Mouse (Mus musculus) neural tube, embryonic 11.5 days (tissue): Measurements from ENCODE around the gene Acadsb. TPM values are rescaled to one million over a fixed set of nuclear protein-coding genes. Genes with fewer than 3 reads are reported as not detected.
"Not testable (repeated sequence)": the region's sequence is repeated elsewhere in the genome, so short reads cannot be mapped to it uniquely, and the experiment has no call there.

Experiments used
- ATAC-seq: fragments of 200-750 bp; cut with Nextera tagmentation; 2 replicates; pipeline ENCODE4 v1.8.0; 2017; ENCODE audit warnings: moderate number of reproducible peaks, mild to moderate bottlenecking, moderate TSS enrichment, moderate library complexity; ENCODE audit not compliant: insufficient read depth, low FRiP score, low TSS enrichment
- DNase-seq: peaks from one replicate; pipeline ENCODE4 v3.0.0-alpha.2; 2015; ENCODE audit warnings: low spot score
- H3K27ac ChIP-seq: fragments of 300-500 bp; sonication (generic); 2 replicates; pipeline ENCODE4 v1.5.1; 2014; ENCODE audit warnings: low read depth, mild to moderate bottlenecking, low read length
- H3K27me3 ChIP-seq: fragments of 300-500 bp; sonication (generic); 2 replicates; pipeline ENCODE4 v1.6.1; 2014; ENCODE audit warnings: mild to moderate bottlenecking, low read length, mixed read lengths; ENCODE audit not compliant: control insufficient read depth, insufficient read depth
- H3K36me3 ChIP-seq: fragments of 300-500 bp; sonication (generic); 2 replicates; pipeline ENCODE4 v1.6.1; 2014; ENCODE audit warnings: mild to moderate bottlenecking, low read length, moderate library complexity, mixed read lengths; ENCODE audit not compliant: control insufficient read depth, insufficient read depth
- H3K4me1 ChIP-seq: fragments of 300-500 bp; sonication (generic); 2 replicates; pipeline ENCODE4 v1.6.1; 2014; ENCODE audit warnings: low read length, mixed read lengths; ENCODE audit not compliant: control insufficient read depth, insufficient read depth
- H3K4me2 ChIP-seq: fragments of 300-500 bp; sonication (generic); 2 replicates; pipeline ENCODE4 v1.6.1; 2014; ENCODE audit warnings: low read depth, mild to moderate bottlenecking, moderate library complexity
- H3K4me3 ChIP-seq: fragments of 300-500 bp; sonication (generic); 2 replicates; pipeline ENCODE4 v1.5.1; 2014; ENCODE audit warnings: low read depth, low read length
- H3K9ac ChIP-seq: fragments of 300-500 bp; sonication (generic); 2 replicates; pipeline ENCODE4 v1.6.1; 2014; ENCODE audit warnings: mild to moderate bottlenecking, low read length
- H3K9me3 ChIP-seq: fragments of 300-500 bp; sonication (generic); 2 replicates; pipeline ENCODE4 v1.6.1; 2016; ENCODE audit warnings: low read length; ENCODE audit not compliant: control insufficient read depth
- WGBS: fragments of 180-500 bp; shearing (Covaris S2); extraction: QIAGEN DNeasy Blood & Tissue Kit; methylation state at CpG from one replicate; pipeline ENCODE4 v1.1.7; 2014; 5-methylcytosine and 5-hydroxymethylcytosine counted together
- polyA plus RNA-seq: library from polyadenylated mRNA; unstranded; fragments of >200 nt; fragmentation: Nextera tagmentation; extraction: Ambion mirVana; gene quantifications from 2 replicates; pipeline ENCODE4 v1.2.1, GENCODE M21; 2014

Gene Acadsb
- polyA plus RNA-seq, 1 experiment from 2014 or later = 83.0 TPM

DNA sequence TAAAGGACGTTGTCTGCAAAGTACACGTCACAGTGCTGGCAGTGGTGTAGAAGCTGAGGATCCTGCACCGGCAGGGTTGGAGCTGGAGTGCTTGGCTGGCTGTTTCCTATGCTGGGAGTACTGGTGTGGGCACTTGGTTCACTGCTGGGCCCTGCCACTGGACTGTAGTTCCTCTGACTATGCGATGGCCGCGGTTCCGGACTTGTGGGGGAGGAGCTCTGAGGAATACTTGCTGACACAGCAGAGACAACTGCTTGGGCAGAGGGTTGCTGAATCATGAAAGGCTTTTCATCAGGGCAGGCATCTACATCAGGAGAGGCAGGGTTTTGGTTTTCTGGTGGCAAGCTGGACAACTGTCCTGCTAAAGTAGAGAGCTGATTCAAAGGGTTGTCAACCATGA is 18.6 kb upstream of the Acadsb start:
- not testable (repeated sequence) for ATAC-seq, DNase-seq, H3K9ac ChIP-seq, H3K9me3 ChIP-seq, H3K27me3 ChIP-seq, H3K4me3 ChIP-seq, H3K4me1 ChIP-seq, H3K27ac ChIP-seq, H3K36me3 ChIP-seq, H3K4me2 ChIP-seq
- 87% methylated on average over 6 of the region's 7 CpGs for WGBS

DNA sequence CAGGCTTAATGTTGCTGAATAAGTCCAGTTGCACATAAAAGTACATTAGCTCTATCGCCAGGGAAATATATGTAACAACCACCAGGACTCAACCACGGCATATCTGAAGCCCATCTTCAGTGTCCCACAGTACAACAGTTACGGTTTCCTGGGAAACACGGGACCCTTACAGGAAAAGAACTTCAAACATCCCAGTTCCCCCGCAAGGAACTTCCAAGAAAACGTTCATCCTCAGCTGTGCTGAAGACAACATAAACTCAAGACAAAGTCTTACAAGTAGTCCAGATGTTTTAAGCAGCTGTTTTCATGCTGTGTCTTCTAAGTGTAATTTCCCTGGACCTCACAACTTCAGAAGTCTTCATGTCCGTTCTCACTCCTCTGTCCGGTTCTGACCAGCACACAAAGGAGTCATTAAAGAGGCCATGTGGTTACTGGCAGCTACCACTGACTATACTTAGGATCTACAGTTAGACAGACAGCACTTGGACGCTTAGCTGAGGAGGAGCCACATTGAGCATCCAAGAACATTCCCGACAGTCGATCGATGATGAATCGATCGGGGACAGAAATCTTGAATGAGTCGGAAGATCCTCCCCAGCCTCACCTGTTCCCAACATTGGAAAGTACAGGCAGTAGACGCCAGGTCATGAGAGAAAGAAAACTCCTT is 947 bp upstream of the Acadsb start:
- H3K4me3 ChIP-seq = peak overlapping the region; percentile 80
- H3K4me1 ChIP-seq = peaks cover 15% of the 10 kb centered on the region; the same call in 1 of the 2 replicates
- no peaks in the 10 kb centered on the region for H3K9me3 ChIP-seq
- ATAC-seq = peak; percentile 29; the same call in 1 of the 2 replicates
- peak; percentile 37 for DNase-seq
- H3K36me3 ChIP-seq = no peaks in the 10 kb centered on the region
- peak overlapping the region; percentile 85 for H3K9ac ChIP-seq
- peak overlapping the region; percentile 24; the same call in 1 of the 2 replicates for H3K27ac ChIP-seq
- peak overlapping the region; percentile 70 for H3K4me2 ChIP-seq
- 5% methylated on average over 16 of the region's 16 CpGs for WGBS
- H3K27me3 ChIP-seq = no peaks in the 10 kb centered on the region

DNA sequence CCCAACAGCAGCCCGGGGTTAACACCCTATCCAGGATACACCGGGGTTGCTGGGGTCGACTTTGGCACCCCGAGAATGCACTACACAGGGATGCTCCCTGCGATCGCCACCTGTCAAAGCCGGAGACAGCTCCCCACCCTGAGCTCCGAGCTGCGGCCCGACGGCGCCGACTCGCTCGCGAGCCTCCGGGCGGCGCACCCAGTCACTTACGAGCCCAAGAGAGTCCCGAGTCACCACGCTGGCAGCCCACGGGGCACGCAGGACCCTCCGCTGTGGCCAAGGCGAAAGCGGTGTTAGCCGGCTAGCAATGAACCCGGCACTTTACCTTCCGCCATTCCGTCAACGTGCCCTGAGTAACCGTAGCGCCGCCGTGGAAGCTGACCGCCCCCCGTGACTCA is 414 bp upstream of the Acadsb start:
- under 1% methylated on average over 38 of the region's 38 CpGs for WGBS
- DNase-seq (no peak), ATAC-seq (peak; percentile 58)
- H3K4me1 ChIP-seq = peaks cover 15% of the 10 kb centered on the region; the same call in 1 of the 2 replicates
- H3K4me3 ChIP-seq = peak overlapping the region; percentile 80
- H3K27ac ChIP-seq = peak overlapping the region; percentile 24; the same call in 1 of the 2 replicates
- H3K4me2 ChIP-seq = peak overlapping the region; percentile 70
- no peaks in the 10 kb centered on the region for H3K27me3 ChIP-seq
- H3K9me3 ChIP-seq = no peaks in the 10 kb centered on the region
- H3K9ac ChIP-seq = peak overlapping the region; percentile 85
- no peaks in the 10 kb centered on the region for H3K36me3 ChIP-seq

DNA sequence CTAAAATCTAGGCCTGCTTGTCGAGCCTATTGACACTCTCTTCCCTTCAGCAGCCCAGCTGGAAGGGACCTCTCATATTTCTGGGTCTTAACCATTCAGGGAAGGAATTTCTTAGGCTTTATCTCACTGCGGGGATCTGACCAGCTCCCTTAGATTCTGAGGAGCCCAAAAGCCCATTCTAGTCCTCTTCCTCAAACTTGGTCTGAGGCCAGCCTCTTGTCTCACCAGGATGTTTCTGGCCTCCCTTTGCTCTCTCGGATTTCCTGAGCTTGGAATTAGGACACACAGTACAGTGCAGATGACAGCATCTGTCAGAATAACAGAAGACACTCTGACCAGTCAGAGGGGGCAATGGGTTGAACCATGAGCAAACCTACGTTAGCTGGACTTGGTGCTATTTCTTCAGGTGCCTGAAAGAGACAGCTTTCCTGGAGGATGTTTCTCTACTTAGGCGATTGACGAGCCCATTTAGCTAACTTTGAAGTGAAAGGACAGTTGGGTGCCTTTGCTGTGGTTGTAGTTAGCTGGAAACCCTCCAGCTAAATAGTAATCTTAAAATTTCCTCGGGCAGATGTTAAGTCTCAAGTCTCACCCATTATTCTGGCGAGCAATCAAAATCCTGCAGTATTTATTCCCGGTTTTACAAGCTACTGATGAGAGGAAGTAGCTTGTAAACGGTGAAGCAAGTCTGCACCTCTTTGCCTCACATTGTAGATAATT is 980 bp downstream of the Acadsb start:
- ATAC-seq = no peak
- H3K4me3 ChIP-seq = peak overlapping the region; percentile 80
- peaks cover 15% of the 10 kb centered on the region; the same call in 1 of the 2 replicates for H3K4me1 ChIP-seq
- DNase-seq = no peak
- H3K27ac ChIP-seq = no peak overlapping the region
- WGBS = 30% methylated on average over 10 of the region's 10 CpGs
- H3K9me3 ChIP-seq = no peaks in the 10 kb centered on the region
- H3K4me2 ChIP-seq = peak overlapping the region; percentile 56
- H3K36me3 ChIP-seq = no peaks in the 10 kb centered on the region
- no peak overlapping the region for H3K9ac ChIP-seq
- no peaks in the 10 kb centered on the region for H3K27me3 ChIP-seq

DNA sequence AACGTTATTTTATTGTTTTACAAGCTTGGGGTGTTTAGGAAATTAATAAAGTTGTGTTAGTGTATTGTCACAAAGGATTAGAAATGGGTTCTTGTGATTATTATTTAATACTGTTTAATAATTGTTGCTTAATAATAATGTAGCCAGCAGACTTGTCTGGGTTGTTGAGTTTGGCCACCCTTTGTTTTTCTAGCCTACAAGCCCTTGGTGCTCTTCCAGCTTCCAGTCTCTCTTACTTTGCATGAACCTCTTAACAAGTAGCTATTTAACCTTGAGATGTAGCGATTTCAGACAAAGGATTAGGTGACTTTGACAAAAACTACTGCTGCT is 1.5 kb downstream of the Acadsb start:
- no peak overlapping the region for H3K9ac ChIP-seq
- H3K27me3 ChIP-seq = no peaks in the 10 kb centered on the region
- no peaks in the 10 kb centered on the region for H3K36me3 ChIP-seq
- no peak overlapping the region for H3K4me3 ChIP-seq
- 57% methylated on average over 2 of the region's 2 CpGs for WGBS
- H3K4me1 ChIP-seq = peaks cover 15% of the 10 kb centered on the region; the same call in 1 of the 2 replicates
- DNase-seq (no peak), ATAC-seq (no peak)
- H3K9me3 ChIP-seq = no peaks in the 10 kb centered on the region
- no peak overlapping the region for H3K4me2 ChIP-seq
- no peak overlapping the region for H3K27ac ChIP-seq

DNA sequence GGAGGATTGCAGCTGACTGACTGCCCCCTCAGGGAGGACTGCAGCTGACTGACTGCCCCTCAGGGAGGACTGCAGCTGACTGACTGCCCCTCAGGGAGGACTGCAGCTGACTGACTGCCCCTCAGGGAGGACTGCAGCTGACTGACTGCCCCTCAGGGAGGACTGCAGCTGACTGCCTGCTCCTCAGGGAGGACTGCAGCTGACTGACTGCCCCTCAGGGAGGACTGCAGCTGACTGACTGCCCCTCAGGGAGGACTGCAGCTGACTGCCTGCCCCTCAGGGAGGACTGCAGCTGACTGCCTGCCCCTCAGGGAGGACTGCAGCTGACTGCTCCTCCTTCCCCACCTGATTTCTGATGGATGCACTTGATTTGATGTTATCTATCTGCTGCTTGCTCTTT is 6.3 kb downstream of the Acadsb start:
- DNase-seq, H3K36me3 ChIP-seq, H3K27me3 ChIP-seq, H3K4me2 ChIP-seq, H3K9me3 ChIP-seq, H3K9ac ChIP-seq, H3K27ac ChIP-seq, ATAC-seq, H3K4me1 ChIP-seq, H3K4me3 ChIP-seq: not testable (repeated sequence)

DNA sequence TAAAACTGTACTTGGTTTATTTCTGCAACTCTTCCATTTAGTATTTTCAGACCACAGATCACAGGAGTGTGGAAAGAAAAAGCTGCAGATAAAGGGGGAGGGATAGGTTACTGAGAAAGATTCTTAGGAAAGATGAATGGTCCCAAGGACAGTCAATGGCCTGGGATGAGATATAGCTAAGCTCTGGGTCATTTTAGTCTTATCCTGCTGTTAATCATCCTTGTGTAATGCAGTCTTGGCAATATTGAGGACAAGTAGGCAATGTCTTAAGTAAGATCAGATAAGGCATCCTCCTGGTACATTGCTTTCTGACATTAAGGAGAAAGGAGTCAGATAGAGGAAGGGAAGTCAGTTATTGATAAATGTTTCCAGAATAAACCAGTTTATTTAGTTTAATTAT is 7.2 kb downstream of the Acadsb start:
- ATAC-seq (no peak), DNase-seq (no peak)
- Histone ChIP-seq H3K4me1 (no peaks in the 10 kb centered on the region), H3K4me3 (no peak overlapping the region), H3K9ac (no peak overlapping the region), H3K36me3 (no peaks in the 10 kb centered on the region), H3K27ac (no peak overlapping the region), H3K27me3 (no peaks in the 10 kb centered on the region), H3K4me2 (no peak overlapping the region), H3K9me3 (no peaks in the 10 kb centered on the region)

DNA sequence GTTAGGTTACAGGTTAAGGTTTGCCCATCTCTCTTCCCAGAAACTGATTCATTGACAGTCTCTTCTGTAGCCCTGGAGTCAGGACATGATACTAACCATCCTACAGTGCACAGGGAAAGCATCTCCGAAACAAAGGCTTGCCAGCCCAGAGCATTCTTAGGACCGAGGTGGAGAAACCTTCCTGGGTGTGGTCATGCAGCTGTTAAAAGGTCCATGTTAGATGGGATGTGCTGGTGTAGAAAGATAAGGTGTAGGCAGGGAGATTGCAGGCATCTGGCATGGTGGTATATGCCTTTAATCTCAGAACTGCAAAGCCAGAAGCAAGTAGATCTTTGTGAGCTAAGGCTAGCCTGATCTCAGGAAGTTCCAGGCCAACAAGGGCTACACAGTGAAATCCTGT is 14.5 kb downstream of the Acadsb start:
- no peaks in the 10 kb centered on the region for H3K4me1 ChIP-seq
- 90% methylated on average over 2 of the region's 2 CpGs for WGBS
- H3K27ac ChIP-seq = no peak overlapping the region
- H3K4me3 ChIP-seq = no peak overlapping the region
- H3K9ac ChIP-seq = no peak overlapping the region
- H3K36me3 ChIP-seq = no peaks in the 10 kb centered on the region
- no peak for DNase-seq
- no peaks in the 10 kb centered on the region for H3K27me3 ChIP-seq
- no peak for ATAC-seq
- H3K4me2 ChIP-seq = no peak overlapping the region
- H3K9me3 ChIP-seq = no peaks in the 10 kb centered on the region

DNA sequence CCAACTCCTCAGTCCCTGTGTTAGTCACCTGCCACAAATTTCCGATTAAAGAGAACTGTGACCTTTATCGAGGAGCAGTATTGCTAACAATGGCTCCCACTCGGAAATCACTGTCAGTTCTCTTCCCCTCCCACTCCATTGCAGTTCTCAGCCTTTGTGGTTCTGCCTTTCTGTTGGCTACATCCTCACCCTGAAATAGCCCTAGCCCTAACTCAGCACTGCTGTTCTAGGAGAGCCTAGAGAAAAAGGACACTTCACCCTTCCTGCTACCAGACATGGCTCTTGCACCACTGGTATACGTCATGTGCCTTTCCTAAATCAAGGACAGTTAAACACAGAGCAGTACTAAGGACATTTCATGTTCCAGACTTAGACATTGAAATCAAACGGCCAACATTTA is 16.9 kb downstream of the Acadsb start:
- Histone ChIP-seq H3K4me2 (no peak overlapping the region), H3K27me3 (no peaks in the 10 kb centered on the region), H3K27ac (no peak overlapping the region), H3K9ac (no peak overlapping the region), H3K4me3 (no peak overlapping the region), H3K9me3 (no peaks in the 10 kb centered on the region), H3K36me3 (no peaks in the 10 kb centered on the region; the same call in 1 of the 2 replicates), H3K4me1 (no peaks in the 10 kb centered on the region)
- ATAC-seq = no peak
- no peak for DNase-seq
- 84% methylated on average over 5 of the region's 5 CpGs for WGBS
